Mouse (Mus musculus) midbrain, embryonic 13.5 days (tissue): Measurements from ENCODE around the gene Vmn2r90. TPM values are rescaled to one million over a fixed set of nuclear protein-coding genes. Genes with fewer than 3 reads are reported as not detected.

Source experiments
- ATAC-seq: fragments of 200-750 bp; cut with Nextera tagmentation; 2 replicates; pipeline ENCODE4 v1.8.0; 2017; ENCODE audit warnings: mild to moderate bottlenecking, moderate TSS enrichment, moderate library complexity
- H3K27ac ChIP-seq: fragments of 300-500 bp; sonication (generic); 2 replicates; pipeline ENCODE4 v1.5.1; 2015; ENCODE audit warnings: inconsistent platforms, mild to moderate bottlenecking, moderate library complexity
- H3K27me3 ChIP-seq: fragments of 300-500 bp; sonication (generic); 2 replicates; pipeline ENCODE4 v1.6.1; 2015; ENCODE audit warnings: mild to moderate bottlenecking, inconsistent platforms
- H3K36me3 ChIP-seq: fragments of 300-500 bp; sonication (generic); 2 replicates; pipeline ENCODE4 v1.6.1; 2015; ENCODE audit warnings: mild to moderate bottlenecking, inconsistent platforms
- H3K4me1 ChIP-seq: fragments of 300-500 bp; sonication (generic); replicated peaks from 2 replicates; pipeline ENCODE4 v1.6.1; 2015; ENCODE audit warnings: inconsistent platforms
- H3K4me2 ChIP-seq: fragments of 300-500 bp; sonication (generic); replicated peaks from 2 replicates; pipeline ENCODE4 v1.6.1; 2015; ENCODE audit warnings: moderate library complexity, mild to moderate bottlenecking, inconsistent platforms
- H3K4me3 ChIP-seq: fragments of 300-500 bp; sonication (generic); replicated peaks from 2 replicates; pipeline ENCODE4 v1.5.1; 2015; ENCODE audit warnings: mild to moderate bottlenecking, inconsistent platforms
- H3K9ac ChIP-seq: fragments of 300-500 bp; sonication (generic); replicated peaks from 2 replicates; pipeline ENCODE4 v1.6.1; 2015; ENCODE audit warnings: mild to moderate bottlenecking, inconsistent platforms
- H3K9me3 ChIP-seq: fragments of 300-500 bp; sonication (generic); 2 replicates; pipeline ENCODE4 v1.6.1; 2016; ENCODE audit warnings: mild to moderate bottlenecking, inconsistent platforms
- WGBS: fragments of 180-500 bp; shearing (Covaris S2); methylation state at CpG from one replicate; pipeline ENCODE4 v1.1.7; 2015; 5-methylcytosine and 5-hydroxymethylcytosine counted together
- polyA plus RNA-seq: library from polyadenylated mRNA; unstranded; fragments of >200 nt; fragmentation: Nextera tagmentation; extraction: Ambion mirVana; gene quantifications from 2 replicates; pipeline ENCODE4 v1.2.1, GENCODE M21; 2015

Vmn2r90 gene
- polyA plus RNA-seq, 1 experiment from 2014 or later, result not detected

- ATAC-seq, result no peak
- H3K9ac ChIP-seq, result no peak overlapping the region
- H3K27ac ChIP-seq, result no peak overlapping the region
- no peaks in the 10 kb centered on the region for H3K9me3 ChIP-seq
- no peak overlapping the region for H3K4me2 ChIP-seq
- 0 out of 2 replicates have a peak, but pooled peaks cover 3% of the 10 kb centered on the region for H3K27me3 ChIP-seq
- no peaks in the 10 kb centered on the region for H3K4me1 ChIP-seq
- 52% methylated on average over 1 of the region's 1 CpGs for WGBS
- no peaks in the 10 kb centered on the region for H3K36me3 ChIP-seq
- H3K4me3 ChIP-seq, result no peak overlapping the region
Measured at GRCm38 (mm10) chr17:17764206-17764605, 60.7 kb downstream of the Vmn2r90 start.

- WGBS, result 10% methylated on average over 3 of the region's 3 CpGs
Measured at GRCm38 (mm10) chr17:17766481-17766880, 62.9 kb downstream of the Vmn2r90 start.

More at GRCm38 (mm10) chr17:17766481-17766880, 62.9 kb downstream of the Vmn2r90 start:
- no peak overlapping the region for H3K9ac ChIP-seq
- ATAC-seq, result peak; percentile 83
- no peaks in the 10 kb centered on the region for H3K9me3 ChIP-seq
- H3K4me3 ChIP-seq, result no peak overlapping the region
- 0 out of 2 replicates have a peak, but pooled peaks cover 3% of the 10 kb centered on the region for H3K27me3 ChIP-seq
- H3K27ac ChIP-seq, result no peak overlapping the region
- H3K36me3 ChIP-seq, result no peaks in the 10 kb centered on the region
- no peaks in the 10 kb centered on the region for H3K4me1 ChIP-seq
- H3K4me2 ChIP-seq, result no peak overlapping the region

Other genes with a start within 250 kb of the Vmn2r90 start
- 9.0 and 9.2 TPM in 2 replicates for gene Lnpep, start 78.7 kb upstream of the Vmn2r90 start, polyA plus RNA-seq
- gene Spaca6, start 123.4 kb downstream of the Vmn2r90 start, polyA plus RNA-seq, result 39.4 and 41.2 TPM in 2 replicates
- gene Has1, start 151.5 kb downstream of the Vmn2r90 start, polyA plus RNA-seq, result 0.88 and 1.1 TPM in 2 replicates
- gene Fpr1, start 180.2 kb downstream of the Vmn2r90 start, polyA plus RNA-seq, result 0.16 TPM in 1 of 2 replicates, not detected in the other
- not detected in 2 replicates for gene Fpr2, start 184.1 kb downstream of the Vmn2r90 start, polyA plus RNA-seq
- gene Fpr3, start 184.1 kb downstream of the Vmn2r90 start, polyA plus RNA-seq, result not detected in 2 replicates